Mouse (Mus musculus) embryonic fibroblast, embryonic 13.5 days (primary cell): Measurements from ENCODE around the gene Rpl19.

Source experiments
- CTCF ChIP-seq: IDR thresholded peaks from 2 replicates; pipeline ENCODE4 v1.5.1; 2011; ENCODE audit warnings: mild to moderate bottlenecking, control low read depth, low read length, moderate library complexity, borderline replicate concordance; ENCODE audit not compliant: insufficient read depth
- POLR2A ChIP-seq: IDR thresholded peaks from 2 replicates; pipeline ENCODE4 v1.6.1; 2011; ENCODE audit warnings: low read depth, mild to moderate bottlenecking, control low read depth, low read length, moderate library complexity

GRCm38 (mm10) chr11:98004161-98004560, 22.3 kb upstream of the Rpl19 start:
- TF ChIP-seq CTCF (no peak), POLR2A (no peak)
